Mouse (Mus musculus) midbrain, embryonic 13.5 days (tissue): ENCODE measurements around the gene Hoxd9. TPM values are rescaled to one million over a fixed set of nuclear protein-coding genes. Genes with fewer than 3 reads are reported as not detected.
A peak's percentile ranks its signal among the peaks of the same experiment; 100 is the strongest.

Experiments
- ATAC-seq: fragments of 200-750 bp; cut with Nextera tagmentation; 2 replicates; pipeline ENCODE4 v1.8.0; 2017; ENCODE audit warnings: mild to moderate bottlenecking, moderate TSS enrichment, moderate library complexity
- H3K27ac ChIP-seq: fragments of 300-500 bp; sonication (generic); 2 replicates; pipeline ENCODE4 v1.5.1; 2015; ENCODE audit warnings: inconsistent platforms, mild to moderate bottlenecking, moderate library complexity
- H3K27me3 ChIP-seq: fragments of 300-500 bp; sonication (generic); 2 replicates; pipeline ENCODE4 v1.6.1; 2015; ENCODE audit warnings: mild to moderate bottlenecking, inconsistent platforms
- H3K36me3 ChIP-seq: fragments of 300-500 bp; sonication (generic); 2 replicates; pipeline ENCODE4 v1.6.1; 2015; ENCODE audit warnings: mild to moderate bottlenecking, inconsistent platforms
- H3K4me1 ChIP-seq: fragments of 300-500 bp; sonication (generic); replicated peaks from 2 replicates; pipeline ENCODE4 v1.6.1; 2015; ENCODE audit warnings: inconsistent platforms
- H3K4me2 ChIP-seq: fragments of 300-500 bp; sonication (generic); replicated peaks from 2 replicates; pipeline ENCODE4 v1.6.1; 2015; ENCODE audit warnings: moderate library complexity, mild to moderate bottlenecking, inconsistent platforms
- H3K4me3 ChIP-seq: fragments of 300-500 bp; sonication (generic); replicated peaks from 2 replicates; pipeline ENCODE4 v1.5.1; 2015; ENCODE audit warnings: mild to moderate bottlenecking, inconsistent platforms
- H3K9ac ChIP-seq: fragments of 300-500 bp; sonication (generic); replicated peaks from 2 replicates; pipeline ENCODE4 v1.6.1; 2015; ENCODE audit warnings: mild to moderate bottlenecking, inconsistent platforms
- H3K9me3 ChIP-seq: fragments of 300-500 bp; sonication (generic); 2 replicates; pipeline ENCODE4 v1.6.1; 2016; ENCODE audit warnings: mild to moderate bottlenecking, inconsistent platforms
- WGBS: fragments of 180-500 bp; shearing (Covaris S2); methylation state at CpG from one replicate; pipeline ENCODE4 v1.1.7; 2015; 5-methylcytosine and 5-hydroxymethylcytosine counted together
- polyA plus RNA-seq: library from polyadenylated mRNA; unstranded; fragments of >200 nt; fragmentation: Nextera tagmentation; extraction: Ambion mirVana; gene quantifications from 2 replicates; pipeline ENCODE4 v1.2.1, GENCODE M21; 2015

Hoxd9 gene
- polyA plus RNA-seq, 1 experiment from 2014 or later, result not detected

DNA sequence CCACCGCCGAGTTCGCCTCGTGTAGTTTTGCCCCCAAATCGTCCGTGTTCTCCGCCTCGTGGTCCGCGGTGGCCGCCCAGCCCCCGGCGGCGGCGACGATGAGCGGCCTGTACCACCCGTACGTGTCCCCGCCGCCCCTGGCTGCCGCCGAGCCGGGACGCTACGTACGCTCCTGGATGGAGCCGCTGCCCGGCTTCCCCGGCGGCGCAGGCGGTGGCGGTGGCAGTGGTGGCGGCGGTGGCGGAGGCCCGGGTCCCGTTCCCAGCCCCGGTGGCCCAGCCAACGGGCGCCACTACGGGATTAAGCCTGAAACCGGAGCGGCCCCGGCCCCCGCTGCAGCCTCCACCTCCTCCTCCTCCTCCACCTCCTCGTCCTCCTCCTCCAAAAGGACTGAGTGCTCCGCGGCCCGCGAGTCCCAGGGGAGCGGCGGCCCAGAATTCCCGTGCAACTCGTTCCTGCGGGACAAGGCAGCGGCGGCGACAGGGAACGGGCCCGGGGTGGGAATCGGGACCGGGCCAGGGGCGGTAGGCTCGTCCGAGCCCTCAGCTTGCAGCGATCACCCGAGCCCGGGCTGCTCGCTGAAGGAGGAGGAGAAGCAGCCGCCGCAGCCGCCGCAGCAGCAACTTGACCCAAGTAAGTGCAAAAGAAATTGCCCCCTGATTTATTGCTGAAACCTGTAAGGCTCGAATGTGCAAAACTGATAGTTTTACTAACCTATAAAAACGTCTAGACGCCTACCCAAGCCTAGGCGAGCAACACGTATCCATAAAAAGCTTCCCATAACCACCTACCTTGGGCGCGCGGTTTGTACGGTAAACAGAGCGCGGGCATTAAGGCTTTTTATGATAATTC is 900 bp downstream of the Hoxd9 start:
- H3K27me3 ChIP-seq, result peaks cover 99% of the 10 kb centered on the region
- peak overlapping the region; percentile 35 for H3K4me3 ChIP-seq
- no peak overlapping the region for H3K9ac ChIP-seq
- under 1% methylated on average over 76 of the region's 86 CpGs for WGBS
- H3K36me3 ChIP-seq, result no peaks in the 10 kb centered on the region
- no peak overlapping the region for H3K27ac ChIP-seq
- H3K4me2 ChIP-seq, result peak overlapping the region; percentile 50
- H3K4me1 ChIP-seq, result peaks cover 12% of the 10 kb centered on the region
- peak; percentile 53 for ATAC-seq
- no peaks in the 10 kb centered on the region for H3K9me3 ChIP-seq

DNA sequence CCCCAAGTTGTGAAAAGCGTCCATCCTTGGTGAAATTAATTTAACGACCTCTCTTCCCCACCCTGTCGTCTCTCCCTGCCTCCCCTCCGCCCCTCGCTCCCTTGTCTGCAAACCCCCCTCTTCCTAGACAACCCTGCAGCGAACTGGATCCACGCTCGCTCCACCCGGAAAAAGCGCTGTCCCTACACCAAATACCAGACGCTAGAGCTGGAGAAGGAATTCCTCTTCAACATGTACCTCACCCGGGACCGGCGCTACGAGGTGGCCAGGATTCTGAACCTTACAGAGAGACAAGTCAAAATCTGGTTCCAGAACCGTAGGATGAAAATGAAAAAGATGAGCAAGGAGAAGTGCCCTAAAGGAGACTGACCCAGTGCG is 1.5 kb downstream of the Hoxd9 start:
- no peaks in the 10 kb centered on the region for H3K36me3 ChIP-seq
- H3K9me3 ChIP-seq, result no peaks in the 10 kb centered on the region
- H3K4me2 ChIP-seq, result no peak overlapping the region
- H3K9ac ChIP-seq, result no peak overlapping the region
- WGBS, result under 1% methylated on average over 17 of the region's 17 CpGs
- no peak for ATAC-seq
- H3K27me3 ChIP-seq, result peaks cover 99% of the 10 kb centered on the region
- H3K4me3 ChIP-seq, result no peak overlapping the region
- H3K4me1 ChIP-seq, result peaks cover 12% of the 10 kb centered on the region
- H3K27ac ChIP-seq, result no peak overlapping the region

DNA sequence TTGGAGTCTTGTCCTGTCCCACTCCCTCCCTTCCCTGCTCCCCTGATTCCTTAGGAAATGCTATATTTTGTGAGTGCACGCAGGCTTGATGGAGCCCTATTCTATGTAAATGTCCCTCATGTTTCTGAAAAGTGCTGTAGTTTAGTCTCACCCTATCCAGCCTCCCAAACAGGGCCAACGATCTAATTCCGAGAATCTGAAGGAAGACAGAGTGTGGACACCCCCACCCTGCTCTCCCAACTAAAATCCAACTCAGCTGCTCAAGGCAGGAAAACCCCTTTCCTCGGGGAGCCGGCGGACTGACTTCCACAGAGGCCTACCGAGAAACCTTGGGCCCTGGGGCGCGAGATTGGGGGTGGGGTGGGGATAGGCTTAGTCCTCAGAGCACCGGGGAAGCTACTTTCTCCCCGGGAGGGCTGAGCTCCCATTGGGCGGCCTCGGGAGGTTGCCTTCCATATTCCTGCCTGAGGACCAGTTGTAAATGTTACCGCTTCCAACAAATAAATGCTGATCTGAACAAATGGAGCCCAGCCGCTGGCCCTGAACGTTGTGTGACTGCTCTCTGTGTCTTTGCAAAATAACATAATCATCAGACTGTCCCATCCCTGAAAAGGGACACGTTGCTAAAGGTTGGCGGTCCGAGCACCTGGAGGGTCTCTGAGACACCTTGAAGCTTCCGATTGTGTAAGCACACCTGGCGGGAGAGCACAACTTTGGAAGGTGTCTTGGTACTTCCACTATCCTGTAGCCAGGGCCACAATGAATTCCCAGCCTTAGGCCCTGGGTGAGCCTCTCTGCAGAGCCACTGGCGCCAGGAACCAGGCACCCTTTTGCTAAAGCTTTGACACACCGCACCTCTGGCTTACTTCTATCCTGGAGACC is 2.4 kb downstream of the Hoxd9 start:
- no peaks in the 10 kb centered on the region for H3K9me3 ChIP-seq
- H3K4me2 ChIP-seq, result no peak overlapping the region
- no peak for ATAC-seq
- WGBS, result 2% methylated on average over 23 of the region's 23 CpGs
- no peaks in the 10 kb centered on the region for H3K36me3 ChIP-seq
- no peak overlapping the region for H3K27ac ChIP-seq
- H3K9ac ChIP-seq, result no peak overlapping the region
- H3K4me3 ChIP-seq, result no peak overlapping the region
- H3K27me3 ChIP-seq, result peaks cover 99% of the 10 kb centered on the region
- peaks cover 16% of the 10 kb centered on the region for H3K4me1 ChIP-seq

DNA sequence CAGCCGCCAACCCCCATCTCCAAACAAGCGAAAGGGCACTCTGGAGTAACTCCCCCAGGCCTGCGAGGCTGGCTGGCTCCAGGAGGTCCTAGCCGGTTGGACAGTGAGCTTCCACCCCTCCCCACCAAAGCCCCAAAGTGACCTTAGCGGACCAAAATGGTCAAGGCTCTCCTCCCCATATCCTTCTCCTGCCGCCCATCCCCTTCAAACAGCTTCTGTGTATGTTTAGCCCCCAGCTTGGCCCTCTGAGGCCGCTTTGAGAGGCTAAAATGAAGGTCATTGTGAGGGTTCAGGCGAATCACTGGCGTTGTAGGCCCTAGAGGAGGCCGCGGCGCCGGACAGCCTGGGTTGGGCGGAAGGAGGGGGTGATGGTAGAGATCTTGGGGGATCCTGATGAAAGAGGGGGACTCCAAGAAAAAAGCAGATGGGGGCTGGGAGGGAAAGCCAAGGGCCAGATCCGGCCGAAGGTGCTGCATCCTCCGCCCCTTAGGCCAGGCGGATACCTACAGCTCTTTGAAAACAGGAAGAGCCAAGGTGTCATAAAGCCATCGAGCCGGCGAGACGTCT is 3.1 kb downstream of the Hoxd9 start:
- no peak overlapping the region for H3K27ac ChIP-seq
- under 1% methylated on average over 22 of the region's 22 CpGs for WGBS
- peaks cover 99% of the 10 kb centered on the region for H3K27me3 ChIP-seq
- H3K9ac ChIP-seq, result no peak overlapping the region
- H3K4me1 ChIP-seq, result peaks cover 24% of the 10 kb centered on the region
- no peaks in the 10 kb centered on the region for H3K36me3 ChIP-seq
- no peak for ATAC-seq
- H3K4me2 ChIP-seq, result no peak overlapping the region
- H3K4me3 ChIP-seq, result no peak overlapping the region
- no peaks in the 10 kb centered on the region for H3K9me3 ChIP-seq

DNA sequence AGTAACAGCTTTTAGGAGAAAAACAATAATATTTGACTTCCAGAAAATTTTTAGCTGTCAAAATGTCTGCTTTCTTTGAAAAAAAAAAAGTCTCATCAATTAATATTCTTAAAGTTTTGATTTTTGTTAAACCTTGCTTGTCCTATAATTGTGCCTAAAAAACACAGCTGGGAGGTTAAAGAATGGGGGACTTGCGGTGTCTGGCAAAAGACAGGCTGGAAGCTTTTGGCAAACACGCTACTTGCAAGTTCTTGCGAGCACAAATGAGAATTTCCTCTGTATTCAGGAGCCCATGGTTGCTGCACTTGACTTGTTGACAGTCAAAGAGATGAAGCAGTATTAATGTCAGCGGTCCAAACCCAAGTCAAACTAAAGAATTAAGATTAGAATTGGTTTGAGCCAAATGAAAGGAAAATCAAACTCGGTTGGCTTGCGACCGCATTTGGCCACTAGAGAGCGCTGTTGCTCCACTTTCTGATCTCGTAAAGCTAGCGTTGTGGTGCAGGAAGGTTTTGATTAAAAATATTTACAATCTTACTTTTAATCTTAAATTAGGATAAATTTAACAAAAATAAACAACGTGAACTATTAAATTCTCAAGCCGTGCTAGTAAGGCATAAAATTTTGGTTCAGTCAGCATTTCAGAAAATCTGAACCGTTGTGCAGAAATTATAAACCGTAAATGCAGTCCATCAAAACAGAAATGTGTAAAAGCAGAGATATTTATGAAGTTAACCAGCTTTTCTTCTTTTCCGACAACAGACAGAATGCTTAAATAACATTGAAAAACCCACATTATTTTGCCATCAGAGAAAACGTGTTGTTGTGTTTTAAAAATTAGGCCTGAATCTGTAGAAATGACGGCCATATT is 4.7 kb downstream of the Hoxd9 start:
- Histone ChIP-seq H3K9ac (no peak overlapping the region), H3K4me3 (no peak overlapping the region), H3K9me3 (no peaks in the 10 kb centered on the region), H3K4me1 (peaks cover 25% of the 10 kb centered on the region), H3K27ac (no peak overlapping the region), H3K36me3 (no peaks in the 10 kb centered on the region), H3K4me2 (no peak overlapping the region), H3K27me3 (peaks cover 97% of the 10 kb centered on the region)
- no peak for ATAC-seq
- 12% methylated on average over 17 of the region's 17 CpGs for WGBS

DNA sequence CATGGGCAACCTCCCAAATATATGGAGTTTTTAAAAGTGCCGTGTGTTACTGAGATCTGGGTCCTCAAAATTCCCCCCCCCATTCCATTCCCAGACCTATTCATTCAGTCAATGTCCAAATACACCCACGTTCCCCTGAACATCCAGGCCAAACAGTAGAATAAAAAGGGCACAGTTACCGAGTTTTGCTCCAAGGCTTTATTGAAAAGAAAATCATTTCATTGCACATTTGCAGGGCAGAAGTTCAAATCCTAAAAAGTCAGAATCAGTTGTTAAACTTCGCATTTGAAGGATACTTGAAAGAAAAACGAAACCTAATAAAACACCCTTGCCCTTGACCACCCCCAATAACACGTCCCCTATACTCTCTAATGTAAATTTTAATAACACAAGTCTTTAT is 5.3 kb downstream of the Hoxd9 start:
- no peak for ATAC-seq
- Histone ChIP-seq H3K9me3 (no peaks in the 10 kb centered on the region), H3K4me2 (no peak overlapping the region), H3K9ac (no peak overlapping the region), H3K4me1 (peaks cover 20% of the 10 kb centered on the region), H3K36me3 (no peaks in the 10 kb centered on the region), H3K4me3 (no peak overlapping the region), H3K27me3 (peaks cover 97% of the 10 kb centered on the region), H3K27ac (no peak overlapping the region)
- 11% methylated on average over 6 of the region's 6 CpGs for WGBS

DNA sequence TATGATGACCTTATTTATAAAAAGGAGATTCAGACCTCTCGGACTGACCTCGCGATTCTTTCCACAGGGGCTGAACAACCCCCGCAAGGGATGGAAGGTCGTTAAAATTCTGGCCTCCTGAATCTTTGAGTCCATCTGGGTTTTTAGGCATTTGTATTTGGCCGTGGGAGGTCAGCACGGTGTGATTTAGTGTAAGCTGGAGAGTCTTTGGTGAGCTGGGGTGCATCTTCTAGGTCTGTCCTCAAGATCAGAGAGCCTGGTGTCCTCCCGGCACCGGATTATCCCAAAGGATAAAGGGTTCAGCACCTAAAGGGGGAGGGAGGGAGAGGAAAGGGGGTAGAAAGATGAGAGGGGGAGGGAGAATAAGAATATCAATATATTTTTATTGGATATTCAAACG is 5.8 kb downstream of the Hoxd9 start:
- 2% methylated on average over 10 of the region's 10 CpGs for WGBS
- no peak overlapping the region for H3K9ac ChIP-seq
- H3K4me2 ChIP-seq, result no peak overlapping the region
- H3K4me3 ChIP-seq, result no peak overlapping the region
- no peaks in the 10 kb centered on the region for H3K36me3 ChIP-seq
- H3K27ac ChIP-seq, result no peak overlapping the region
- no peaks in the 10 kb centered on the region for H3K9me3 ChIP-seq
- no peak for ATAC-seq
- peaks cover 97% of the 10 kb centered on the region for H3K27me3 ChIP-seq
- H3K4me1 ChIP-seq, result peaks cover 15% of the 10 kb centered on the region

DNA sequence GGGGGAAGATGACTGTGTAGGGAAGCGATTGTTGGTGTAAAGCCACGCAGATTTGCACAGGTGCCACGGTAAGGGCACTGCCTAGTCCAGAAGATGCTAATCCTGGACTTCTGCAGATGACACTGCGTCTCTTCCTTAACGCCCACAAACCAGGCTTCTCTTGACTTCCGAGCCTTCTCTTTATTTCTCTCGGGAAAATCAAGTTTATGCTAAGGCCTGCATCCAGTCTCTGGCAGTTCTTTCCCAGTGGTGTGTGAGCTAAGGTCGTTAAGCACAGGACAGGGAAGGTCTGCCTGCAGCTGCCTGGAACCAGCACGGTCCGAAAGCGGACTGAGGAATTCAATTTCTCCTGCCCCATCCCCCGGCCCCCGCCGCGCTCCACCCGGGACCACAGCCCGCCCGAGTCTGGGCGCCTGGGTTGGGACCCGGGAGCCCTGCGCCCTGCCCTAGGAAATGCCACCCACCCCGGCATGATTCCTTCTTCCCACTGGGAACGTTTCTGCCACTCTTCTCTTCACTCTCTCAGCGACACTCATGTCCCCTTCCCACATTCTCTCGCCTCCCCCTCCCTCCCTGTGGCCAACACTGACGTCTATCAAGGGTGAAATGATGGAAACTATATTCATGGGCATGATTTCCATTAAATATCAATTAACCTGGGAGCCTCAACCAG is 6.3 kb downstream of the Hoxd9 start:
- no peak overlapping the region for H3K4me3 ChIP-seq
- WGBS, result under 1% methylated on average over 26 of the region's 26 CpGs
- no peak overlapping the region for H3K4me2 ChIP-seq
- no peaks in the 10 kb centered on the region for H3K9me3 ChIP-seq
- no peak overlapping the region for H3K9ac ChIP-seq
- H3K36me3 ChIP-seq, result no peaks in the 10 kb centered on the region
- no peak overlapping the region for H3K27ac ChIP-seq
- H3K27me3 ChIP-seq, result peaks cover 97% of the 10 kb centered on the region
- no peak for ATAC-seq
- peaks cover 13% of the 10 kb centered on the region for H3K4me1 ChIP-seq

DNA sequence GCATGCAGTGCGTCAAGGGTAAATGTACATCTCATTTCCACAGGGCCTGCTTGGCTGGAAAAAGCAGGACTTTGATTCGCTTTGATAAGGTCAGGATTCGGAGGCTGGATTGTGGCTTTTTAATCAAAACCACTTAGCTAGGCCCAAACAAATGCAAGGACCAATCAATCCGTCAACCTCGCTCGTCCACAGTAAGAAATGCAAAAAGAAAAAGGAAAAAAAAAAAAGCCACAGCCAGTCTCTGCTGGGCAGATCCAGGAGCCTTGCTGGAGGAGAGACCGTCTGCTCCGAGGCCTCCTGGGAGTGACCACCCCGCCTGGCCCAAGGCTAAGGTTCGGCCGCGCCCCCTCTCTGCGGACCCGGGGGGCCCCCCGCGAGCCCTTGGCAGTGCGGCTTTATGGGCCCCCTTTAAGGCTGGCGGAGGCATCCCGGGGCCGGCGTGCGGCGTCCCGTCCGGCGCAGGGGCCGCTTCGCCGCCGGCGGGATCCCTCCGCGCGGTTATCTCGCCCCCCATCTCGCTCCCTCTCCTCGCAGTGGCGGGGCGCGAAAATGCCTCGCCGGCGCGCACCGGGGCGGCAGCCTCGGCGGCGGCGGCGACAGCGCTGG is 7.0 kb downstream of the Hoxd9 start, which contains the start of gene Hoxd8:
Hoxd8 (plus strand) TSS at position 223 of the 606 bp plus-strand sequence.
- no peaks in the 10 kb centered on the region for H3K9me3 ChIP-seq
- WGBS, result under 1% methylated on average over 40 of the region's 52 CpGs
- peaks cover 13% of the 10 kb centered on the region for H3K4me1 ChIP-seq
- H3K4me2 ChIP-seq, result peak within 1 kb of the TSS; percentile 54
- H3K27me3 ChIP-seq, result peaks cover 97% of the 10 kb centered on the region
- no peak within 1 kb of the TSS for H3K27ac ChIP-seq
- peak within 1 kb of the TSS; percentile 35 for H3K4me3 ChIP-seq
- H3K9ac ChIP-seq, result no peak within 1 kb of the TSS; the same call in 1 of the 2 replicates
- ATAC-seq, result no peak
- H3K36me3 ChIP-seq, result no peaks in the 10 kb centered on the region

DNA sequence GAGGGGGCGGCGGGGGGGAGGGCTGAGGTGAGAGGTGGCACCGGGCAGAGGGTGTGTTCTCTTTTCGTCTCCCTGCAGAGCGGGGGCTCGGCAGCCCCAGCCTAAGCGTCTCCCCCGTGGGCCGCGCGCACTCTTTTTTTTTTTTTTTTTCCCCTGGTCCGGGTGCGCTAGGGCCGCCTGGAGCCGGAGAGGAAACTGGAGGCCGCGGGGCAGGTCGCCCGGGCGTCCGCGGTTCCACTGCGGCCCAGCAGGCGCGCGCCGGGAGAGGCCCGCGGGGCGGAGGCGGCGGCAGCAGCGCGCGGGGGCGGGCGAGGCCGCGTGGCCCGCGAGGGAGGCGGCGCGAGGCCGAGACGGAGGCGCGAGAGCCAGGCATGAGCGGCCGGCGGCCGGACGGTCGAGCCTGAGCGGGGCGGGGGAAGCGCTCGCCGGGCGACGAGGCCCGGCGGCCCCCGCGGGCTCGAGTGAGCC is 7.5 kb downstream of the Hoxd9 start:
- Histone ChIP-seq H3K9me3 (no peaks in the 10 kb centered on the region), H3K4me2 (peak overlapping the region; percentile 54), H3K27ac (no peak overlapping the region), H3K4me1 (peaks cover 13% of the 10 kb centered on the region), H3K36me3 (no peaks in the 10 kb centered on the region), H3K27me3 (peaks cover 97% of the 10 kb centered on the region), H3K4me3 (peak overlapping the region; percentile 35), H3K9ac (no peak overlapping the region; the same call in 1 of the 2 replicates)
- no peak for ATAC-seq
- WGBS, result under 1% methylated on average over 43 of the region's 66 CpGs
